Mouse (Mus musculus) lung, postnatal 0 days (tissue): ENCODE measurements around the gene Olfr1206. TPM values are rescaled to one million over a fixed set of nuclear protein-coding genes. Genes with fewer than 3 reads are reported as not detected.

Experiments used
- ATAC-seq: fragments of 200-750 bp; cut with Nextera tagmentation; 2 replicates; pipeline ENCODE4 v1.8.0; 2017; ENCODE audit warnings: moderate library complexity
- DNase-seq: peaks from one replicate; pipeline ENCODE4 v3.0.0-alpha.2; 2016; ENCODE audit warnings: low spot score
- H3K27ac ChIP-seq: fragments of 300-500 bp; sonication (generic); 2 replicates; pipeline ENCODE4 v1.5.1; 2014; ENCODE audit warnings: antibody characterized with exemption, mild to moderate bottlenecking, low read length, mixed read lengths
- H3K27me3 ChIP-seq: fragments of 300-500 bp; sonication (generic); replicated peaks from 2 replicates; pipeline ENCODE4 v1.6.1; 2014; ENCODE audit warnings: low read length, mixed read lengths; ENCODE audit not compliant: insufficient read depth
- H3K36me3 ChIP-seq: fragments of 300-500 bp; sonication (generic); 2 replicates; pipeline ENCODE4 v1.6.1; 2014; ENCODE audit warnings: low read length, mixed read lengths; ENCODE audit not compliant: insufficient read depth
- H3K4me1 ChIP-seq: fragments of 300-500 bp; sonication (generic); 2 replicates; pipeline ENCODE4 v1.6.1; 2014; ENCODE audit warnings: antibody characterized with exemption, low read depth, low read length, mixed read lengths; ENCODE audit not compliant: insufficient read depth
- H3K4me2 ChIP-seq: fragments of 300-500 bp; sonication (generic); replicated peaks from 2 replicates; pipeline ENCODE4 v1.6.1; 2014; ENCODE audit warnings: low read depth, mild to moderate bottlenecking, low read length, moderate library complexity, mixed read lengths
- H3K4me3 ChIP-seq: fragments of 300-500 bp; sonication (generic); 2 replicates; pipeline ENCODE4 v1.5.1; 2014; ENCODE audit warnings: low read depth, low read length
- H3K9ac ChIP-seq: fragments of 300-500 bp; sonication (generic); replicated peaks from 2 replicates; pipeline ENCODE4 v1.6.1; 2014; ENCODE audit warnings: low read depth, mild to moderate bottlenecking
- H3K9me3 ChIP-seq: fragments of 300-500 bp; sonication (generic); 2 replicates; pipeline ENCODE4 v1.6.1; 2016; ENCODE audit warnings: low read length, mixed read lengths
- CTCF ChIP-seq: IDR thresholded peaks from 2 replicates; pipeline ENCODE4 v1.5.1; 2016; ENCODE audit warnings: antibody characterized with exemption, mild to moderate bottlenecking
- EP300 ChIP-seq: IDR thresholded peaks from 2 replicates; pipeline ENCODE4 v1.6.1; 2016; ENCODE audit warnings: antibody characterized with exemption, mild to moderate bottlenecking, control low read depth
- WGBS: fragments of 180-500 bp; shearing (Covaris S2); extraction: QIAGEN DNeasy Blood & Tissue Kit; methylation state at CpG from one replicate; pipeline ENCODE4 v1.1.7; 2014; 5-methylcytosine and 5-hydroxymethylcytosine counted together
- polyA plus RNA-seq: library from polyadenylated mRNA; unstranded; fragments of >200 nt; fragmentation: Nextera tagmentation; extraction: Ambion mirVana; gene quantifications from 2 replicates; pipeline ENCODE4 v1.2.1, GENCODE M21; 2015

Gene Olfr1206
- not detected in 2 replicates for polyA plus RNA-seq

- TF ChIP-seq CTCF (no peak), EP300 (no peak)
- Histone ChIP-seq H3K27ac (no peak within 1 kb of the TSS), H3K36me3 (no peaks in the 10 kb centered on the region), H3K9ac (no peak within 1 kb of the TSS), H3K4me2 (no peak within 1 kb of the TSS), H3K4me3 (no peak within 1 kb of the TSS), H3K4me1 (no peaks in the 10 kb centered on the region), H3K27me3 (no peaks in the 10 kb centered on the region), H3K9me3 (no peaks in the 10 kb centered on the region)
- ATAC-seq, result no peak
- no peak for DNase-seq
- WGBS, result 71% methylated on average over 2 of the region's 2 CpGs
Observed at GRCm38 (mm10) chr2:88862931-88863330, at the start of gene Olfr1206. TSS of gene Olfr1206 (plus strand) at chr2:88863231.

GRCm38 (mm10) chr2:88814196-88814595, 48.8 kb upstream of the Olfr1206 start, which contains the start of gene Olfr1202:
TSS of gene Olfr1202 (plus strand) at chr2:88814496.
- Histone ChIP-seq H3K36me3 (no peaks in the 10 kb centered on the region), H3K9me3 (no peaks in the 10 kb centered on the region), H3K9ac (no peak within 1 kb of the TSS), H3K27ac (no peak within 1 kb of the TSS), H3K4me2 (no peak within 1 kb of the TSS), H3K27me3 (no peaks in the 10 kb centered on the region), H3K4me3 (no peak within 1 kb of the TSS), H3K4me1 (no peaks in the 10 kb centered on the region)
- no peak for TF ChIP-seq EP300
- TF ChIP-seq CTCF, result no peak
- ATAC-seq, result no peak
- WGBS, result 76% methylated on average over 1 of the region's 1 CpGs
- no peak for DNase-seq

GRCm38 (mm10) chr2:88829437-88829836, 33.6 kb upstream of the Olfr1206 start, which contains the start of gene Olfr1205:
TSS of gene Olfr1205 (plus strand) at chr2:88829737.
- no peak within 1 kb of the TSS for H3K4me3 ChIP-seq
- WGBS, result 79% methylated on average over 2 of the region's 2 CpGs
- DNase-seq (no peak), ATAC-seq (no peak)
- TF ChIP-seq CTCF (no peak), EP300 (no peak)
- no peaks in the 10 kb centered on the region for H3K9me3 ChIP-seq
- no peak within 1 kb of the TSS for H3K9ac ChIP-seq
- no peak within 1 kb of the TSS for H3K4me2 ChIP-seq
- no peak within 1 kb of the TSS for H3K27ac ChIP-seq
- H3K27me3 ChIP-seq, result no peaks in the 10 kb centered on the region
- no peaks in the 10 kb centered on the region for H3K36me3 ChIP-seq
- no peaks in the 10 kb centered on the region for H3K4me1 ChIP-seq

GRCm38 (mm10) chr2:88838477-88838876, 24.6 kb upstream of the Olfr1206 start:
- Histone ChIP-seq H3K9ac (no peak overlapping the region), H3K4me1 (no peaks in the 10 kb centered on the region), H3K36me3 (no peaks in the 10 kb centered on the region), H3K4me2 (no peak overlapping the region), H3K27ac (no peak overlapping the region), H3K4me3 (no peak overlapping the region), H3K27me3 (no peaks in the 10 kb centered on the region), H3K9me3 (no peaks in the 10 kb centered on the region)
- no peak for ATAC-seq
- 43% methylated on average over 2 of the region's 2 CpGs for WGBS
- DNase-seq, result no peak
- no peak for TF ChIP-seq CTCF
- TF ChIP-seq EP300, result no peak

GRCm38 (mm10) chr2:88848992-88849391, 14.0 kb upstream of the Olfr1206 start, which contains the start of gene Olfr1204:
TSS of gene Olfr1204 (plus strand) at chr2:88849292.
- no peak within 1 kb of the TSS for H3K27ac ChIP-seq
- no peak for DNase-seq
- no peak within 1 kb of the TSS for H3K9ac ChIP-seq
- H3K27me3 ChIP-seq, result no peaks in the 10 kb centered on the region
- no peak within 1 kb of the TSS for H3K4me2 ChIP-seq
- 75% methylated on average over 1 of the region's 1 CpGs for WGBS
- ATAC-seq, result no peak
- no peaks in the 10 kb centered on the region for H3K9me3 ChIP-seq
- H3K36me3 ChIP-seq, result no peaks in the 10 kb centered on the region
- no peak within 1 kb of the TSS for H3K4me3 ChIP-seq
- H3K4me1 ChIP-seq, result no peaks in the 10 kb centered on the region
- TF ChIP-seq CTCF, result no peak
- TF ChIP-seq EP300, result no peak

GRCm38 (mm10) chr2:88902211-88902610, 39.2 kb downstream of the Olfr1206 start, which contains the start of gene Olfr1208:
TSS of gene Olfr1208 (minus strand) at chr2:88902311.
- Histone ChIP-seq H3K36me3 (no peaks in the 10 kb centered on the region), H3K27me3 (no peaks in the 10 kb centered on the region), H3K4me1 (no peaks in the 10 kb centered on the region), H3K4me2 (no peak within 1 kb of the TSS), H3K9ac (no peak within 1 kb of the TSS), H3K9me3 (no peaks in the 10 kb centered on the region), H3K27ac (no peak within 1 kb of the TSS), H3K4me3 (no peak within 1 kb of the TSS)
- no peak for ATAC-seq
- TF ChIP-seq CTCF, result no peak
- TF ChIP-seq EP300, result no peak
- no peak for DNase-seq

GRCm38 (mm10) chr2:88915057-88915456, 52.0 kb downstream of the Olfr1206 start, which contains the start of gene Olfr1209:
TSS of gene Olfr1209 (minus strand) at chr2:88915157.
- Histone ChIP-seq H3K36me3 (no peaks in the 10 kb centered on the region), H3K27ac (no peak within 1 kb of the TSS), H3K4me1 (no peaks in the 10 kb centered on the region), H3K9me3 (no peaks in the 10 kb centered on the region), H3K27me3 (no peaks in the 10 kb centered on the region), H3K4me3 (no peak within 1 kb of the TSS), H3K4me2 (no peak within 1 kb of the TSS), H3K9ac (no peak within 1 kb of the TSS)
- ATAC-seq (no peak), DNase-seq (no peak)
- TF ChIP-seq CTCF (no peak), EP300 (no peak)
- 80% methylated on average over 3 of the region's 3 CpGs for WGBS

Other genes with a start within 250 kb of the Olfr1206 start
- gene Olfr1191-ps1, start 222.7 kb upstream of the Olfr1206 start, polyA plus RNA-seq, result not detected in 2 replicates
- gene Olfr1192-ps1, start 214.7 kb upstream of the Olfr1206 start, polyA plus RNA-seq, result not detected in 2 replicates
- gene Olfr1193, start 187.6 kb upstream of the Olfr1206 start, polyA plus RNA-seq, result not detected in 2 replicates
- gene Olfr1195, start 174.0 kb upstream of the Olfr1206 start, polyA plus RNA-seq, result not detected in 2 replicates
- not detected in 2 replicates for gene Olfr1196, start 158.6 kb upstream of the Olfr1206 start, polyA plus RNA-seq
- gene Olfr1197, start 130.9 kb upstream of the Olfr1206 start, polyA plus RNA-seq, result not detected in 2 replicates
- gene Olfr1198, start 111.9 kb upstream of the Olfr1206 start, polyA plus RNA-seq, result not detected in 2 replicates
- not detected in 2 replicates for gene Olfr1199, start 102.8 kb upstream of the Olfr1206 start, polyA plus RNA-seq
- not detected in 2 replicates for gene Olfr1200, start 92.7 kb upstream of the Olfr1206 start, polyA plus RNA-seq
- gene Olfr1201, start 70.2 kb upstream of the Olfr1206 start, polyA plus RNA-seq, result not detected in 2 replicates
- gene Olfr1202, start 48.7 kb upstream of the Olfr1206 start, polyA plus RNA-seq, result not detected in 2 replicates
- gene Olfr1205, start 33.5 kb upstream of the Olfr1206 start, polyA plus RNA-seq, result not detected in 2 replicates
- not detected in 2 replicates for gene Olfr1204, start 13.9 kb upstream of the Olfr1206 start, polyA plus RNA-seq
- gene Olfr1208, start 39.1 kb downstream of the Olfr1206 start, polyA plus RNA-seq, result not detected in 2 replicates
- not detected in 2 replicates for gene Olfr1209, start 51.9 kb downstream of the Olfr1206 start, polyA plus RNA-seq
- not detected in 2 replicates for gene Olfr1211, start 74.9 kb downstream of the Olfr1206 start, polyA plus RNA-seq
- not detected in 2 replicates for gene Olfr1212, start 90.7 kb downstream of the Olfr1206 start, polyA plus RNA-seq
- not detected in 2 replicates for gene Gm13762, start 117.0 kb downstream of the Olfr1206 start, polyA plus RNA-seq
- gene Olfr1214, start 129.4 kb downstream of the Olfr1206 start, polyA plus RNA-seq, result not detected in 2 replicates
- not detected in 2 replicates for gene Olfr1215, start 143.7 kb downstream of the Olfr1206 start, polyA plus RNA-seq
- gene Olfr1216, start 155.1 kb downstream of the Olfr1206 start, polyA plus RNA-seq, result not detected in 2 replicates
- not detected in 2 replicates for gene Olfr1217, start 168.8 kb downstream of the Olfr1206 start, polyA plus RNA-seq
- gene Olfr1218, start 198.0 kb downstream of the Olfr1206 start, polyA plus RNA-seq, result not detected in 2 replicates
- not detected in 2 replicates for gene Olfr1219, start 220.3 kb downstream of the Olfr1206 start, polyA plus RNA-seq
- gene Olfr1220, start 243.6 kb downstream of the Olfr1206 start, polyA plus RNA-seq, result not detected in 2 replicates